Mouse (Mus musculus) forebrain, embryonic 10.5 days (tissue): ENCODE results near the gene Metrn. TPM values are rescaled to one million over a fixed set of nuclear protein-coding genes. Genes with fewer than 3 reads are reported as not detected.

Experiments
- DNase-seq: peaks from one replicate; pipeline ENCODE4 v3.0.0-alpha.2; 2017; ENCODE audit warnings: low spot score; ENCODE audit errors: extremely low spot score
- H3K27ac ChIP-seq: fragments of 300-500 bp; sonication (generic); 2 replicates; pipeline ENCODE4 v1.5.1; 2016; ENCODE audit warnings: mild to moderate bottlenecking
- H3K27me3 ChIP-seq: fragments of 300-500 bp; sonication (generic); 2 replicates; pipeline ENCODE4 v1.6.1; 2016; ENCODE audit warnings: mild to moderate bottlenecking; ENCODE audit not compliant: poor library complexity, severe bottlenecking
- H3K36me3 ChIP-seq: fragments of 300-500 bp; sonication (generic); replicated peaks from 2 replicates; pipeline ENCODE4 v1.6.1; 2016; ENCODE audit warnings: mild to moderate bottlenecking, moderate library complexity
- H3K4me1 ChIP-seq: fragments of 300-500 bp; sonication (generic); 2 replicates; pipeline ENCODE4 v1.6.1; 2016
- H3K4me3 ChIP-seq: fragments of 300-500 bp; sonication (generic); 2 replicates; pipeline ENCODE4 v1.5.1; 2016; ENCODE audit warnings: mild to moderate bottlenecking, moderate library complexity
- H3K9me3 ChIP-seq: fragments of 300-500 bp; sonication (generic); 2 replicates; pipeline ENCODE4 v1.6.1; 2016; ENCODE audit warnings: mild to moderate bottlenecking, moderate library complexity
- WGBS: fragments of 180-500 bp; shearing (Covaris S2); methylation state at CpG from one replicate; pipeline ENCODE4 v1.1.7; 2016; 5-methylcytosine and 5-hydroxymethylcytosine counted together
- polyA plus RNA-seq: library from polyadenylated mRNA; unstranded; fragments of >200 nt; fragmentation: Nextera tagmentation; extraction: Ambion mirVana; gene quantifications from 2 replicates; pipeline ENCODE4 v1.2.1, GENCODE M21; 2016

Gene Metrn
- polyA plus RNA-seq = 197 and 204 TPM in 2 replicates

- Histone ChIP-seq H3K4me3 (peak within 1 kb of the TSS; percentile 78), H3K27me3 (peaks cover 8% of the 10 kb centered on the region), H3K27ac (peak within 1 kb of the TSS; percentile 93), H3K4me1 (peaks cover 65% of the 10 kb centered on the region), H3K36me3 (peaks cover 27% of the 10 kb centered on the region), H3K9me3 (no peaks in the 10 kb centered on the region)
- peak; percentile 95 for DNase-seq
- WGBS = under 1% methylated on average over 35 of the region's 35 CpGs
Measured at GRCm38 (mm10) chr17:25796951-25797369, at the start of gene Metrn. Gene Metrn (minus strand): TSS chr17:25797136.

GRCm38 (mm10) chr17:25844396-25844901, 47.5 kb upstream of the Metrn start, which contains the start of gene Rhot2:
Gene Rhot2 (minus strand): TSS chr17:25844851.
- H3K27ac ChIP-seq = peak within 1 kb of the TSS; percentile 93

GRCm38 (mm10) chr17:25843636-25844395, 46.9 kb upstream of the Metrn start:
- WGBS = 4% methylated on average over 38 of the region's 38 CpGs
- DNase-seq = no peak
- Histone ChIP-seq H3K27ac (peak overlapping the region; percentile 93), H3K27me3 (no peaks in the 10 kb centered on the region), H3K4me3 (peak overlapping the region; percentile 94), H3K36me3 (peaks cover 85% of the 10 kb centered on the region), H3K9me3 (no peaks in the 10 kb centered on the region), H3K4me1 (peaks cover 31% of the 10 kb centered on the region)

More at GRCm38 (mm10) chr17:25844396-25844901, 47.5 kb upstream of the Metrn start, which contains the start of gene Rhot2:
- Histone ChIP-seq H3K36me3 (peaks cover 85% of the 10 kb centered on the region), H3K4me1 (peaks cover 24% of the 10 kb centered on the region), H3K9me3 (no peaks in the 10 kb centered on the region), H3K4me3 (peak within 1 kb of the TSS; percentile 94), H3K27me3 (no peaks in the 10 kb centered on the region)
- under 1% methylated on average over 21 of the region's 21 CpGs for WGBS
- DNase-seq = peak; percentile 94

- no peak for DNase-seq
- H3K27me3 ChIP-seq = no peaks in the 10 kb centered on the region
- peaks cover 33% of the 10 kb centered on the region for H3K4me1 ChIP-seq
- peak overlapping the region; percentile 94 for H3K4me3 ChIP-seq
- H3K27ac ChIP-seq = no peak overlapping the region
- H3K9me3 ChIP-seq = no peaks in the 10 kb centered on the region
- 94% methylated on average over 4 of the region's 4 CpGs for WGBS
- peaks cover 85% of the 10 kb centered on the region for H3K36me3 ChIP-seq
Measured at GRCm38 (mm10) chr17:25843122-25843521, 46.2 kb upstream of the Metrn start.

- Histone ChIP-seq H3K27ac (no peak overlapping the region), H3K36me3 (peaks cover 85% of the 10 kb centered on the region)
- WGBS = 76% methylated on average over 3 of the region's 3 CpGs
Measured at GRCm38 (mm10) chr17:25842509-25842908, 45.6 kb upstream of the Metrn start.

GRCm38 (mm10) chr17:25841117-25841880, 44.4 kb upstream of the Metrn start, which contains the start of gene Gm20683:
Gene Gm20683 (minus strand): TSS chr17:25841763.
- Histone ChIP-seq H3K27me3 (no peaks in the 10 kb centered on the region), H3K9me3 (no peaks in the 10 kb centered on the region), H3K4me1 (peaks cover 51% of the 10 kb centered on the region), H3K4me3 (no peak within 1 kb of the TSS; the same call in 1 of the 2 replicates), H3K36me3 (peaks cover 75% of the 10 kb centered on the region), H3K27ac (no peak within 1 kb of the TSS)
- no peak for DNase-seq
- WGBS = 94% methylated on average over 22 of the region's 22 CpGs

More at GRCm38 (mm10) chr17:25842509-25842908, 45.6 kb upstream of the Metrn start:
- DNase-seq = no peak
- H3K4me3 ChIP-seq = no peak overlapping the region
- H3K27me3 ChIP-seq = no peaks in the 10 kb centered on the region
- H3K4me1 ChIP-seq = peaks cover 39% of the 10 kb centered on the region
- no peaks in the 10 kb centered on the region for H3K9me3 ChIP-seq

- H3K4me3 ChIP-seq = peak overlapping the region; percentile 18; the same call in 1 of the 2 replicates
- H3K27me3 ChIP-seq = no peaks in the 10 kb centered on the region
- 95% methylated on average over 6 of the region's 6 CpGs for WGBS
- H3K9me3 ChIP-seq = no peaks in the 10 kb centered on the region
- peaks cover 75% of the 10 kb centered on the region for H3K36me3 ChIP-seq
- no peak overlapping the region for H3K27ac ChIP-seq
- peaks cover 59% of the 10 kb centered on the region for H3K4me1 ChIP-seq
- DNase-seq = no peak
Measured at GRCm38 (mm10) chr17:25840519-25840918, 43.6 kb upstream of the Metrn start.

GRCm38 (mm10) chr17:25839455-25840235, 42.7 kb upstream of the Metrn start:
- peaks cover 76% of the 10 kb centered on the region for H3K36me3 ChIP-seq
- WGBS = 90% methylated on average over 14 of the region's 14 CpGs

GRCm38 (mm10) chr17:25838904-25839303, 42.0 kb upstream of the Metrn start:
- WGBS = 90% methylated on average over 4 of the region's 4 CpGs
- no peak overlapping the region for H3K27ac ChIP-seq
- DNase-seq = no peak
- H3K4me3 ChIP-seq = peak overlapping the region; percentile 1; the same call in 1 of the 2 replicates
- no peaks in the 10 kb centered on the region for H3K27me3 ChIP-seq
- H3K9me3 ChIP-seq = no peaks in the 10 kb centered on the region
- peaks cover 63% of the 10 kb centered on the region for H3K4me1 ChIP-seq
- peaks cover 80% of the 10 kb centered on the region for H3K36me3 ChIP-seq

More at GRCm38 (mm10) chr17:25839455-25840235, 42.7 kb upstream of the Metrn start:
- peaks cover 63% of the 10 kb centered on the region for H3K4me1 ChIP-seq
- H3K27ac ChIP-seq = 0 out of 2 replicates have a peak overlapping the region, but pooled peaks have one; percentile 4
- H3K9me3 ChIP-seq = no peaks in the 10 kb centered on the region
- H3K4me3 ChIP-seq = peak overlapping the region; percentile 1
- no peaks in the 10 kb centered on the region for H3K27me3 ChIP-seq
- no peak for DNase-seq

GRCm38 (mm10) chr17:25837533-25837932, 40.6 kb upstream of the Metrn start:
- peaks cover 58% of the 10 kb centered on the region for H3K4me1 ChIP-seq

GRCm38 (mm10) chr17:25837076-25837410, 40.1 kb upstream of the Metrn start, which contains the start of gene Rhbdl1:
Gene Rhbdl1 (minus strand): TSS chr17:25837295.
- 3% methylated on average over 29 of the region's 29 CpGs for WGBS
- Histone ChIP-seq H3K9me3 (no peaks in the 10 kb centered on the region), H3K36me3 (peaks cover 68% of the 10 kb centered on the region), H3K4me1 (peaks cover 62% of the 10 kb centered on the region), H3K4me3 (peak within 1 kb of the TSS; percentile 53), H3K27ac (peak within 1 kb of the TSS; percentile 81), H3K27me3 (no peaks in the 10 kb centered on the region)
- DNase-seq = peak; percentile 65

More at GRCm38 (mm10) chr17:25837533-25837932, 40.6 kb upstream of the Metrn start:
- 57% methylated on average over 3 of the region's 3 CpGs for WGBS
- Histone ChIP-seq H3K27ac (0 out of 2 replicates have a peak overlapping the region, but pooled peaks have one; percentile 81), H3K9me3 (no peaks in the 10 kb centered on the region), H3K36me3 (peaks cover 73% of the 10 kb centered on the region), H3K4me3 (peak overlapping the region; percentile 53; the same call in 1 of the 2 replicates), H3K27me3 (no peaks in the 10 kb centered on the region)
- DNase-seq = no peak
